Mouse (Mus musculus): ENCODE data around the gene Cmtm2a. TPM values are rescaled to one million over a fixed set of nuclear protein-coding genes. Genes with fewer than 3 reads are reported as not detected.

The Cmtm2a gene
- polyA plus RNA-seq, 1 experiment from 2014 or later: not detected

GRCm38 (mm10) chr8:104247054-104247907 is 45.7 kb downstream of the Cmtm2a start:
- Histone ChIP-seq H3K9ac (replicated peaks) (peak overlapping the region; percentile 91), H3K4me1 (peaks cover 32% of the 10 kb centered on the region), H3K4me2 (peak overlapping the region; percentile 85), H3K4me3 (replicated peaks) (peak overlapping the region; percentile 90), H3K27me3 (replicated peaks) (no peaks in the 10 kb centered on the region), H3K27ac (replicated peaks) (0 out of 2 replicates have a peak overlapping the region, but pooled peaks have one; percentile 23), H3K36me3 (peaks cover 19% of the 10 kb centered on the region), H3K9me3 (replicated peaks) (no peaks in the 10 kb centered on the region)
- WGBS: 74% methylated on average over 22 of the region's 22 CpGs
- ATAC-seq (ENCODE audit: low FRiP score): no peak

GRCm38 (mm10) chr8:104246621-104247020 is 46.4 kb downstream of the Cmtm2a start:
- Histone ChIP-seq H3K4me2 (peak overlapping the region; percentile 85; the same call in 1 of the 2 replicates), H3K9me3 (replicated peaks) (no peaks in the 10 kb centered on the region), H3K27me3 (replicated peaks) (no peaks in the 10 kb centered on the region), H3K4me3 (replicated peaks) (no peak overlapping the region), H3K27ac (replicated peaks) (no peak overlapping the region), H3K36me3 (peaks cover 25% of the 10 kb centered on the region), H3K9ac (replicated peaks) (no peak overlapping the region), H3K4me1 (peaks cover 26% of the 10 kb centered on the region)
- no peak for ATAC-seq (ENCODE audit: low FRiP score)
- WGBS: 90% methylated on average over 4 of the region's 4 CpGs

DNA sequence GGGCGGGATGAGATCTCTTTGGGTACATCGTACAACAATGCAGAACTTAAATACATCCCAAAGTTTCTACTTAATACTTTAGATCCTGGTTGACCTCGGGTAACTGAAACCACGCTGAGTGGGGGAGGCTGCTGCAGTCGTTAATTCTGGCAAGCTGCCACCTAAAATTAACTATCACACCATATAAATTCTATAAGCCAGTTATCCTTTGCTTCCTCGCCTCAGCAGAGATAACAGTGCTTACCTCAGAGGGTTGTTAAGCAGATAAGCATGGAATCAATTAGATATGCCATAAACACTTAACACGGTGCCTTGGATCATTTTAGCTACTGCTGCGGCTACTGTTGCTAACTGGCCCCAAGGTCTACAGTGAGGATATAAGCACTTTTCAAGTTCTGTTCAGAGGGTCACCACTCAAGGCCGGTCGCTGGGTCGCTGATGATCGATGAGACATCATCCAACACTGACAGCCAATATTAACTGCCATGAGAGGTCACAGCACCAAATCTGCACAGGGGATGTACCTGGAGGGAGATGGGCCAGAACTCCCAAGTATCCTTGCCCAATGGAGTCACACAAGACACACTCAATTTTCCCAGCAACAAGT is 50.8 kb downstream of the Cmtm2a start:
- H3K27ac ChIP-seq (replicated peaks): no peak overlapping the region
- no peaks in the 10 kb centered on the region for H3K9me3 ChIP-seq (replicated peaks)
- no peak overlapping the region for H3K4me2 ChIP-seq
- H3K9ac ChIP-seq (replicated peaks): no peak overlapping the region
- ATAC-seq (ENCODE audit: low FRiP score): no peak
- peaks cover 6% of the 10 kb centered on the region for H3K4me1 ChIP-seq
- WGBS: 73% methylated on average over 12 of the region's 12 CpGs
- H3K36me3 ChIP-seq: peaks cover 70% of the 10 kb centered on the region
- no peaks in the 10 kb centered on the region for H3K27me3 ChIP-seq (replicated peaks)
- no peak overlapping the region for H3K4me3 ChIP-seq (replicated peaks)

DNA sequence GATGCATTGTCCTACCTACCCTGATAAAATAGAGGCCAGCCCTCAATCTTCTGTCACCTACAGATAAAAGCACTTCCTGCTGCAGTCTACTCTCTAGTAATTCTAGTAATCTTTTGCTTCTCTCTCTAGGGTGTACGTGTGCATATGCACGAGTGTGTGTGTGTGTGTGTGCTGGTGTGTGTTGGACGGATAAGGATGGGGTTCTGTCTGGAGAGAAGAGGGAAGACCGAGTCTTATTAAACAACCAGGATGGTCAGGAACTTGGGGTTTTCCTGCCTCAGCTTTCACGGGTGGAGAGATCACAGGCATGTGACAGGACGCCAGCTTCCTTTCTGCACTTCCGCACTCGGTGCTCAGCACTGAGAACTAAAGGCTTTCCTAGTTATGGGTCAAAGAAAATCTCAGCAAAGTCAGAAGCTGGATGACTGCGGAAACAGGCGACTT is 53.5 kb downstream of the Cmtm2a start:
- Histone ChIP-seq H3K4me3 (replicated peaks) (no peak overlapping the region), H3K27me3 (replicated peaks) (no peaks in the 10 kb centered on the region), H3K9me3 (replicated peaks) (no peaks in the 10 kb centered on the region), H3K4me1 (no peaks in the 10 kb centered on the region), H3K4me2 (no peak overlapping the region), H3K36me3 (peaks cover 88% of the 10 kb centered on the region), H3K9ac (replicated peaks) (no peak overlapping the region), H3K27ac (replicated peaks) (no peak overlapping the region)
- 88% methylated on average over 10 of the region's 10 CpGs for WGBS
- no peak for ATAC-seq (ENCODE audit: low FRiP score)

- Histone ChIP-seq H3K4me3 (replicated peaks) (no peak overlapping the region), H3K36me3 (peaks cover 96% of the 10 kb centered on the region), H3K27me3 (replicated peaks) (no peaks in the 10 kb centered on the region), H3K27ac (replicated peaks) (no peak overlapping the region), H3K4me1 (no peaks in the 10 kb centered on the region), H3K4me2 (no peak overlapping the region), H3K9me3 (replicated peaks) (no peaks in the 10 kb centered on the region), H3K9ac (replicated peaks) (no peak overlapping the region)
- no peak for ATAC-seq (ENCODE audit: low FRiP score)
- WGBS: 49% methylated on average over 6 of the region's 6 CpGs
Observed at GRCm38 (mm10) chr8:104234573-104234972, 58.4 kb downstream of the Cmtm2a start.

GRCm38 (mm10) chr8:104232919-104233318 is 60.1 kb downstream of the Cmtm2a start:
- Histone ChIP-seq H3K9ac (replicated peaks) (no peak overlapping the region), H3K4me2 (no peak overlapping the region), H3K9me3 (replicated peaks) (no peaks in the 10 kb centered on the region), H3K36me3 (peaks cover 93% of the 10 kb centered on the region), H3K4me3 (replicated peaks) (no peak overlapping the region), H3K27me3 (replicated peaks) (no peaks in the 10 kb centered on the region), H3K27ac (replicated peaks) (no peak overlapping the region), H3K4me1 (no peaks in the 10 kb centered on the region)
- no peak for ATAC-seq (ENCODE audit: low FRiP score)
- 96% methylated on average over 5 of the region's 5 CpGs for WGBS

- WGBS: 98% methylated on average over 4 of the region's 4 CpGs
- Histone ChIP-seq H3K4me3 (replicated peaks) (no peak overlapping the region), H3K9ac (replicated peaks) (no peak overlapping the region), H3K9me3 (replicated peaks) (no peaks in the 10 kb centered on the region), H3K27ac (replicated peaks) (no peak overlapping the region), H3K4me2 (no peak overlapping the region), H3K4me1 (no peaks in the 10 kb centered on the region), H3K36me3 (peaks cover 93% of the 10 kb centered on the region), H3K27me3 (replicated peaks) (no peaks in the 10 kb centered on the region)
- ATAC-seq (ENCODE audit: low FRiP score): no peak
Observed at GRCm38 (mm10) chr8:104232039-104232438, 60.9 kb downstream of the Cmtm2a start.

Other genes with a start within 250 kb of the Cmtm2a start
- gene Cdh5, start 191.6 kb downstream of the Cmtm2a start, polyA plus RNA-seq (2015; fragmentation: Nextera tagmentation; extraction: Ambion mirVana): 12.5 and 17.7 TPM in 2 replicates
- gene Bean1, start 122.7 kb downstream of the Cmtm2a start, polyA plus RNA-seq (2015; fragmentation: Nextera tagmentation; extraction: Ambion mirVana): 9.0 and 9.8 TPM in 2 replicates
- 40.2 and 46.7 TPM in 2 replicates for gene Tk2, start 44.6 kb downstream of the Cmtm2a start, polyA plus RNA-seq (2015; fragmentation: Nextera tagmentation; extraction: Ambion mirVana)
- gene Cklf, start 42.3 kb downstream of the Cmtm2a start, polyA plus RNA-seq (2015; fragmentation: Nextera tagmentation; extraction: Ambion mirVana): 36.8 and 38.3 TPM in 2 replicates
- gene Gm45711, start 16.9 kb upstream of the Cmtm2a start, polyA plus RNA-seq (2015; fragmentation: Nextera tagmentation; extraction: Ambion mirVana): not detected in 2 replicates
- not detected in 2 replicates for gene Cmtm1, start 17.0 kb upstream of the Cmtm2a start, polyA plus RNA-seq (2015; fragmentation: Nextera tagmentation; extraction: Ambion mirVana)
- not detected in 2 replicates for gene Gm11020, start 28.4 kb upstream of the Cmtm2a start, polyA plus RNA-seq (2015; fragmentation: Nextera tagmentation; extraction: Ambion mirVana)
- not detected in 2 replicates for gene Cmtm2b, start 29.0 kb upstream of the Cmtm2a start, polyA plus RNA-seq (2015; fragmentation: Nextera tagmentation; extraction: Ambion mirVana)
- gene Cmtm3, start 46.2 kb upstream of the Cmtm2a start, polyA plus RNA-seq (2015; fragmentation: Nextera tagmentation; extraction: Ambion mirVana): 38.9 and 57.6 TPM in 2 replicates
- gene Cmtm4, start 102.6 kb upstream of the Cmtm2a start, polyA plus RNA-seq (2015; fragmentation: Nextera tagmentation; extraction: Ambion mirVana): 2.4 and 2.6 TPM in 2 replicates
- gene Dync1li2, start 149.9 kb upstream of the Cmtm2a start, polyA plus RNA-seq (2015; fragmentation: Nextera tagmentation; extraction: Ambion mirVana): 83.4 and 98.1 TPM in 2 replicates
- gene Terb1, start 216.7 kb upstream of the Cmtm2a start, polyA plus RNA-seq (2015; fragmentation: Nextera tagmentation; extraction: Ambion mirVana): 0.59 and 0.97 TPM in 2 replicates
- gene Nae1, start 241.5 kb upstream of the Cmtm2a start, polyA plus RNA-seq (2015; fragmentation: Nextera tagmentation; extraction: Ambion mirVana): 97.2 and 99.2 TPM in 2 replicates
- gene Car7, start 241.5 kb upstream of the Cmtm2a start, polyA plus RNA-seq (2015; fragmentation: Nextera tagmentation; extraction: Ambion mirVana): 3.0 and 3.3 TPM in 2 replicates

Data from neural tube, embryonic 15.5 days (tissue).